Mouse (Mus musculus): ENCODE measurements around the gene Gna13.
"Not testable (repeated sequence)": the region's sequence is repeated elsewhere in the genome, so short reads cannot be mapped to it uniquely, and the experiment has no call there.

Gene Gna13

GRCm38 (mm10) chr11:109362463-109363190 lies at the start of gene Gna13:
Gene Gna13 (plus strand): TSS chr11:109362831.
- peak; percentile 84 to 90 for DNase-seq (ENCODE audit: low spot score in 2 of 2)

DNA sequence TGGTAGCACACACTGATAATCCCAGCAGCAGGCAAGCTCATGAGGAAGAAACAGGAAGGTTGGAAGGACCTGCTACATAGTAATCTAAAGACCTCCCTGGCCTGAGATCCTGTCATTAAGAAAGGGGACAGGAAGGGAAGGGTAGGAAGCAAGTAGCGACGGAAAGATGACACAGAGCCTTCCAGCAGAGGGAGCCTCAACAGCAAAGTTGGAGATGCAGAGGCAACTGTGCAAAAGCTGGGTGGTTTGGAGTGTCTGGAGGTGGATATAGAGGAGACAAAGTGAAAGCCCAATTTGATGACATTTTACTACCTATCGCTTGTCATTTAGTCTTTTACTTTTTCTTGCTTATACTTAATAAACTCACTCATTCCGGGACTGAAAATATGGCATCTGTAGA lies 45.7 kb upstream of the Gna13 start:
- DNase-seq (ENCODE audit: low spot score in 2 of 2), result peak; percentile 16 to 28

DNA sequence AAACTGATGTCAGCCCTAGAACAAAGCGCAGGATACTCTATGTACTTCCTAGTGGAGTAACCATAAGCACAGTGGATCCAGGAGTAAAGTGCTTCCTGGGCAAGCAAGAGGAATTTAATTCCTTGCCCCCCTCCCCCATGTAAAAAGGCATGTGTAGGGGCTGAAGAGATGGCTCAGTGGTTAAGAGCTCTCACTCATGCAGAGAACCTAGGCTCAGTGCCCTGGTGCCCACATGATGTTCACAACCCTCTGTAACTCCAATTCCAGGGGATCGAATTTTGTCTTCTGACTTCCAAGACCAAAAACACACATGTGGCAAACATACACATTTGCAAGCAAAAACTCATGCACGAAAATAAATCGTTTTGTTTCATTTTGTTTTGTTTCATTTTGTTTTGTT lies 43.2 kb upstream of the Gna13 start:
- no peak for DNase-seq (ENCODE audit: low spot score in 2 of 2)

DNA sequence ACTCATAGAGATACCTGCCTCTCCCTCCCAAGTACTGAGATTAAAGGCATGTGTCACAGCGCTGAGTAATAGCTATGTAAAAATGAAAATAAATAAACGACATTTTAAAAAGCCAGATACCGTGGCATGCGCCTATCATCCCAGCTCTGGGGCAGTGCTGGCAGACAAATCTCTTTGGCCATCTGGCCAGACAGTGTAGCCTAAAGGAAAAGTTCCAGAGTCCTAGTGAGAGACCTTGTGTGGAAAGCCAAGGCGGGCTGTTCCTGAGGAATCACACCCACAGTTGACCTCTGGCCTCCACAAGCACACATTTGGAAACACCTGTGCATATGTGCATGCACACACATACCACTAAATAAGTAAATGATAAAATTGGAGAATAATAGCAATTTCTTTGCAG lies 42.7 kb upstream of the Gna13 start:
- DNase-seq (ENCODE audit: low spot score in 2 of 2), result no peak

- no peak for DNase-seq (ENCODE audit: low spot score in 2 of 2)
These were observed 42.2 kb upstream of the Gna13 start for GRCm38 (mm10) chr11:109320361-109320933.

- DNase-seq (ENCODE audit: low spot score in 2 of 2), result peak in 1 of 2 experiments; percentile 15
These were observed 36.4 kb upstream of the Gna13 start for GRCm38 (mm10) chr11:109326270-109326669.

- no peak for DNase-seq (ENCODE audit: low spot score in 2 of 2)
These were observed 35.2 kb upstream of the Gna13 start for GRCm38 (mm10) chr11:109327381-109327780.

DNA sequence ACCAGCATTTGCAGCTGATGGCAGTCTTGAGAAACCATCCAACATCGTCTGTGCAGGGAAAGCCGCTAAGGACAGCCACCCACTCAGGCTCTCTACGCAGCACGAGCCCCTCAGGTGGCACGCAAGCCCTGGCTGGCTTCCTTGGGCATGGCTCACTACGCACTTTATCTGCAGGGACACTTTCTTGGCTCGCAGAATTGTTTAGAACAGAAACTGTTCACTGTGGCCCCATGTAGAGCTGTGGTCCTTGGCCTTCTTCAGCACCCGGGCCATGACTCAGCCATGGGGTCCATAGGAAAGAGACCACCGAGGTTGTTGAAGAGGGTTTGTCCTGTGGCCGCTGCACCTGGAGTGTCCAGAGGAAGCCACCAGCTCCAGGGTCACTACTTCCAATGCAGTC lies 34.7 kb upstream of the Gna13 start:
- no peak for DNase-seq (ENCODE audit: low spot score in 2 of 2)

DNA sequence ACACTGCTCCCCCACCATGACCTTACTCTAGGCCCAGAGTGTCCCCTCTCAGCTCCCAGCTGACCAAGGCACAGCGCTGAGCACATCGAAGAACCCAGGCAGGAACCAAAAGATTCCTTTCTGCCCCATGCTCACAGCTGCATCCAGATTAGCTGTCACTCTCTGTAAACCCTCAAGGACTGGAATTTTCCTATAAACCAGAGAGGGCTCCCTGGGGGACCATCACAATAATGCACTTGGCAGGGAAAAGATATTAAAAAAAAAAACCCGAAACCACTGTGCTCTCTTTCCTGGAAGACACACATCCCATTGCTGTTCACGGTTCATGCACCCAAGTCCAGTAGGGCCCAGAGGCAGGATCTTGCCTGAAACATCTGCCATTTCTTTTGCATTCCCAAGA lies 33.3 kb upstream of the Gna13 start:
- DNase-seq (ENCODE audit: low spot score in 2 of 2), result no peak

DNA sequence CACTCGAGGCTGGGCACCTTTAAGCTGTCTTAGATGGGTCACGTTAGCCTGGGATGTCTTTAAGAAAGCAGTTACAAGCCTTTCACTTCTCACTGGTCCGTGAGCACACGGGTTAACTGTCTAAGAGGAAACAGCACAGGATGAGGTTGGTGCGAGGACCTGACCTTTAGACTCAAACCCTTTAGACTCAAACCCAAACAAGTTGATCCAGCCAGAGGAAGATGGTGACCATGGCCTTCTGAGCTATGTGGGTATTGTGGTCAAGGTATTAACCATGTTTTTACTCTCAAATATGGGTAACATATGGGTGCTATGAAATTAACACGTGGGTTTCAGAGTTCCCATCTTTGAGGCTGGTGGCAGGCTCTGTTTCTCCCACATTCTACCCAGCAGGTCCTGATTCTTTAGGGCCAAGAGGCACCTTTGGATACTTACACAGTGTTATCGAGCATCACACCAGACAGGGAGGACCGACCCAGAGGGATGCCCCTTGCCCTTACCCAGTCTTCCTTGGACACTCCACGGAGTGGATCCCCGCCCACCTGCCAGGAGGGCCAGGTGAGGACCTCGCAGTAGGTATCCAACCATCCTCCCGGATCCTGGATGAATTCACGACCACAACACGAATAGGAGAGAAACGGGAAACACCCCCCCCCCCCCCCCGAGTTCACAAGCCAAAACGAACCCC lies 31.8 kb upstream of the Gna13 start:
- DNase-seq (ENCODE audit: low spot score in 2 of 2), result no peak

- DNase-seq (ENCODE audit: low spot score in 2 of 2), result peak; percentile 90 to 93
These were observed 31.2 kb upstream of the Gna13 start for GRCm38 (mm10) chr11:109331424-109331824.

DNA sequence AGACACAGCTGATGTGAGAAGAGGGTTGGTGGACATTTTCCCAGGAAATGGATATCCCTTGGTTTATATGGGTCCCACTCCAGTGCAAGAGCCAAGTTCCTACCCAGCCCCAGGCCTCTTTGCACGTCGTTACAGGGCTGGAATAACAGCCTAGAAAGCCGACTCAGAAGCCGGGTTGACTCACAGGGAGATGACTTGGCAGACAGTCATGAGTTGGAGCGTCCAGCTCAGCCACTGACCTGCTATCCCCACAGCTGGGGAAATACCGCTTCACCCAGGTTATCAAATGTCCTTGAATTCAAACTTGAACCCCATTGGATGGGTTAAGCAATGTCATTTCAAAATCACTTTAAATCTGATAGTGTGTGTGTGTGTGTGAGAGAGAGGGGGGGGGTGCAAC lies 29.9 kb upstream of the Gna13 start:
- DNase-seq (ENCODE audit: low spot score in 2 of 2), result no peak

DNA sequence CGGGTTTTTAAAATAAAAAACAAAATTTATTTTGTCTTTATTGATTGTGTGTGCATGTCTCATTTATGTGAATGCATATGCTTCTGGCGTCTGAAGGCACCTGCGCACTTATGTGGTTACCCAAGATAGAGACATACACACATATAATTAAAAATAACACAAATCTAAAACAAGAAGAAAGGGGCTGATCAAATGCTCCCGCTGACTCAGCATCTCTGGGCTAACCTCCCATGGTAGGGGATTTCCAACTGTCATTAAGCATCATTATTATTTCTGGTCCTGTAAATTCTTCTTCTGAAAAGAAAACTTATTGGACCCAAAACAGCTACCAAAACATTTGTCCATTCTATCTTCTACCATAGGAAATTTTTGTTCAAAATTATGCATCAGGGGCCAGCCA lies 27.9 kb upstream of the Gna13 start:
- DNase-seq (ENCODE audit: low spot score in 2 of 2), result no peak

- DNase-seq (ENCODE audit: low spot score in 2 of 2), result no peak
These were observed 26.7 kb upstream of the Gna13 start for GRCm38 (mm10) chr11:109335890-109336289.

DNA sequence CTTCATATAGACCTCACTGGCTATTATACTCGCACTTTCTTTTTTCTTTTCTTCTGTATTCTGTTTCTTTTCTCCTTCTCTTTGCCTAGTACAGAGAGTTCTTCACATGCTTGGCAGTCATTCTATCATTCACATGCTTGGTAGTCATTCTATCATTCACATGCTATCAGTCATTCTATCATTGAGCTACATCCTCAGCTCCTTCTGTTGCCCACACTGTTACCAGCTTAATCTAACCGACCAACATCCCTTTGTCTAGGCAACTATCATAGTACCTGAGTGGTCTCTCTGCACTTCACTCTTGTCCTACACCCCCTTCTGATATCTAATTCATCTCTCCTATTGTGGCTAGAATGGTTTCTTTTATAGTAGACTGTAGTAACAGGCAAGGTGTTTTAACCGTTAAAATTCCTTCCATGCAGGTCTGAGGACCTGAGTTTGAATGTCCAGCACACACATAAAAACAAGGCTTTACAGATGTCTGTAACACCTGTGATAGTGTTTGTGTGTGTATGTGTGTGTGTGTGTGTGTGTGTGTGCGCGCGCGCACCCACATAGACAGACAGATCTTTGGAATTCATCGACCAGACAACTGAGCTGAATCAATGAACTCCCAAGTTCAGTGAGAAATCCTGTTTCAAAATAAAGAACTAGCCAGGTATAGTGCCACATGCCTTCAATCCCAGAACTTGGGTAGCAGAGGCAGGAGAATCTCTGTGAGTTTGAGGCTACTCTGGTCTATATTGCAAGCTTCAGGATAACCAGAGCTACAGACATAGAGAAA lies 23.3 kb upstream of the Gna13 start:
- no peak for DNase-seq (ENCODE audit: low spot score in 2 of 2)

- no peak for DNase-seq (ENCODE audit: low spot score in 2 of 2)
These were observed 22.1 kb upstream of the Gna13 start for GRCm38 (mm10) chr11:109340541-109340940.

- DNase-seq (ENCODE audit: low spot score in 2 of 2), result not testable (repeated sequence)
These were observed 20.0 kb upstream of the Gna13 start for GRCm38 (mm10) chr11:109342666-109343065.

DNA sequence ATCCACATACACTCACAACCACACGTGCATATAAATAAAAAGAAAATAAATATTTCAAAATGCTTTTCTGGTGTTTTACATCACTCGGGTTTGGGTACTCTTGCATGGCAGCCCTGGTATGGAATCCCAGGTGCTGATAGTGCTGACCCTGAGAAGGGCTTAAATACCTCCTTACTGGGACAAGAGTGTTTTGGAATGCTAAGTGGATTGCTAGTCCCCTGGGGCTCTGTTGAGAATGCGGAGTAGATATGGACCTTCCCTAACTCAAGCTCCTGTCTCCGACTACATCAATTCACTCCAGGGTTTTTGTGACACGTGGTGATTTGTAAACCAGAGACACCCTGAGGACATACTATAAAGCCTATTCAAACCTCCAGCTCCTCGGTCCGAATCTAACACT lies 19.1 kb upstream of the Gna13 start:
- no peak for DNase-seq (ENCODE audit: low spot score in 2 of 2)

DNA sequence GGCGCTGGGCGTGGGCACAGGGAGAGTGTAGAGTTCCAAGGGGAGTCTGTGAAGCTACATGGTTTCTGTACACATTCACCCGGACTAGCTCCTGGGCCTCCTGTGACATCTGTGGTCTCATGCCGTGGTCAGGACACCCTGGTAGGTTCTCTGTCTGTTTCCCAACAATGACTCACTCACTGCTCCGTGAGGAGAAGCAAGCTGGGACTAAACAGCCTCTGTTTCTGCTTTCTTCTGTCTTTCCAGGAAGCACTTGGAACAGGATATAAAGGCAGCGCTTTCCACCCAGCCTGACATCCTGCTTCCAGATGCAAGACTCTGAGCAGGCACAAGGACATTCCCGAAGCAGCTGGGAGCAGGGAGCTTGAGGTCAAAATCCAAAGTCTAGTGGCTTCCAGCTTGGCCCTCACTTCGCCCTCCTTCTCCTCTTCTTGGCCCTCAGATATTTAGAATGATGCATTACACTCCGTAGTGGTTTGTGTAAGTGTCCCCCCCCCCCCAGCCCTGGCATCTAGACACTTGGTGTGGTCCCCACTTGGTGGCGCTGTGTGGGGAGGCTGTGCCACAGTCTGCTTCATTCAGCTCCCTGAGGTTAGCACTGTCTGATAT lies 18.5 kb upstream of the Gna13 start:
- no peak for DNase-seq (ENCODE audit: low spot score in 2 of 2)

DNA sequence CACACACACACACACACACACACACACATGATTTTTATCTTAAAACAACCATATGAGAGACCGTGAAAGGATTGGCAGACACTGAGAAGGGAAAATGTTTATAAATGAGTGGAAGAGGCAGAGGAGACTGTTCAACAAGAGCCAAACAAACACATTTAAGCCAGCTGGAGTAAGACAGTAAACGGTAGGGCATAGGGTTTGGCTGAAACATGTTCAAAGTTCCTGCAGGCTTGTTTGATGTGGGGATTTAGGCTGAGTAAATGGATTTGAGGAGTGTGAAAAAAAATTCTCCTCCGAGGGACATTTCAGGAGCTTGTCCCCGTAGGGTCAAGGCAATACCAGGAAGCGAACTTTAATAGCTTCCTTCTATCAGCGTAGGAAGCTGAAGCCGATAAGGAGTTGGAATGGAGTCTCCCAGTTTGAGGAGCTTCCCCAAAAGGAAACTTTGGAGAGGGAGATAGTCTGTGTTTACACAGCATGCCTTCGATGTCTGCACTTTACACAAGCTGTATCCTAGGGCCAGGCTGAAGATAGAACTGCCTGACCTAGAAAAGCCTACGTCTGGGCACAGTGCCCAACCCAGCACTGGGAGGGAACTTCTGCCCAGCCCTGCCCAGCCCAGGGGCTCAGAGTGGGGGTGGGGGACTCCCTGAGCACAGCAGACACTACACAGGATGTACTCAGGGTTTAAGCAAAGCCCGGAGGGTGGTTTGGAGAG lies 15.2 kb upstream of the Gna13 start:
- peak; percentile 69 to 80 for DNase-seq (ENCODE audit: low spot score in 2 of 2)

DNA sequence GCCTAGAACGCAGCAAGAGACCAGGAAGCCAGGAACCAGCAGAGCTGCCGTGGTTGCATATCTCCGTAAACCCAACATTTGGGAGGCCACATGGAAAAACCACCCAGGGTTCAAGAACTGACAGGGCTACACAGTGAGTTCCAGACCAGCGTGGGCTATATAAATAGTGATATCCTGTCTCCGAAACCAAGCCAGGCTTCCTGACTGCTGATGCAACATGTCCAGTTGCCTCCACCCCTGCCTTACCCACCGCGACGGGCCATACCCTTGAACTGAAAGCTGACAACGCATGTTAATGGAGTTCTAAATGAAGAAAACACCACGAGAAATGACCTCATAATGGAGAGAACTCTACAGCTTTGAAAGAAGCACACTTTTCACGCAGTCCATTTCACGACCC lies 14.2 kb upstream of the Gna13 start:
- DNase-seq (ENCODE audit: low spot score in 2 of 2), result no peak

Data from urinary bladder, postnatal 36 days (tissue).